Mouse (Mus musculus) kidney, adult 11 months (tissue): ENCODE data around the gene Tspan14.

Experiments used
- DNase-seq: peaks from one replicate; pipeline ENCODE4 v3.0.0; 2022

Gene Tspan14

DNA sequence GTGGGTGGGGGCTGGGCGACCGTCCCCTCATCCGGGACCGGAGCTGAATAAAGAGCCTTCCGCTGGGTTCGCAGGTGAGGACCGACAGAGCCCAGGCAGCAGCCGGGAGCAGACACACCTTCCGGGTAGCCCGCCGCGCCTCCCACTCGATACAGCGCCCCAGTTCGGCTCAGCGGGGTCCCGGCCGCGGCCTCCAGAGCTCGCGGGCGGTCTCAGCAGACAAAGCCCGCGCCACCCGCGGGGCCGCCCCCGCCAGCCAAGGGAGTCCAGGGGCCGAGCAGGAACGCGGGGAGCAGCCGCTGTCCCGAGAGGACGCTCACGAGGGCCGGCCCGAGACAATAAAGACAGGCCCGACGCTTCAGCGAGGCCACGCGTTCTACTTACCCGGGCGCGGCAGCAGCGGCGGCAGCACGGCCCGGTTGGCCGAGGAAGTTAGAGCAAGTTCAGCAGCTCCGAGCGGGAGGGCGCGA lies at the start of gene Tspan14:
Tspan14 (minus strand) TSS at position 416 of the 470 bp plus-strand sequence.
- no peak for DNase-seq

GRCm38 (mm10) chr14:41014701-41015240 lies 48.2 kb upstream of the Tspan14 start:
- DNase-seq, result no peak

GRCm38 (mm10) chr14:41013630-41014613 lies 47.3 kb upstream of the Tspan14 start, which contains the start of gene Fam213a:
Fam213a (minus strand) TSS chr14:41013788.
- DNase-seq, result peak; percentile 93

DNA sequence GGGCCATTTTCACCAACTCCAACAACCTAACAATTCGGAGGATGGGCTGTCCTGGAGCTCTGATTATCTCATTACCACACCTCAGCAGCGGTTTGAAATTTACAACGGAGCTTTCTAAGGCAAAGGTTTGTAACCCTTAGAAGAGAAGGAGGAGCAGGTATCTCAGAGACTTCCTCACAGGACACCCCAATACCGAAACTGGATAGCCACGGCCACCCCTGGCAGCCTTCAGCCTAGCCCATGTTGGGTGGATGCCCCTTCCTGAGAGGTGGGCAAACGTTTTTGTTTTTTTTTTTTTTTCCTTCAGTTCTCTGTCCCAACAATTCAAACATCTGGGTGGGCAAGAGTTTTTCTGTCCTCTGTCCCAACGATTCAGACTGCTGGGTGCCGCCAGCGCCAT lies 46.5 kb upstream of the Tspan14 start:
- DNase-seq, result no peak

DNA sequence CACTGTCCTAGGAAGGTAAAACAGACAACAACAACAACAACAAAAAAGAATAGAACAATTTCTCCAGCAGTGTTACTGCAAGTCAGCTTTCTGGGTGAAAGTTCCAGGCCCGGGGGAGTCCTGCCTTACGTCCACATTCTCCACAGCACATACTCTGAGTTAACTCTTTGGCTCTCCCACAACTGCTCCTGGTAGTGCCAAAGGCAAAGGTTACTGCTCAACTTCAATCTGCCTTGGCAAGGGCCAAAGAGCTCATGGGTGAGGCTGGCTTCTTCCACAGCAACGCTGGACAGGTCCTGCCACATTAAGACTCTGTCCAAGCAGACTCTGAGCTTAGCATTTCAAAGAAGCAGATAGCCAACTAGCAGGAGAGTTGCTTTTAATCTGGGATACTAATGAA lies 45.3 kb upstream of the Tspan14 start:
- DNase-seq, result peak; percentile 87

- peak; percentile 83 for DNase-seq
Observed at GRCm38 (mm10) chr14:41008138-41008537, 41.5 kb upstream of the Tspan14 start.

GRCm38 (mm10) chr14:41007641-41008040 lies 41.0 kb upstream of the Tspan14 start:
- no peak for DNase-seq

DNA sequence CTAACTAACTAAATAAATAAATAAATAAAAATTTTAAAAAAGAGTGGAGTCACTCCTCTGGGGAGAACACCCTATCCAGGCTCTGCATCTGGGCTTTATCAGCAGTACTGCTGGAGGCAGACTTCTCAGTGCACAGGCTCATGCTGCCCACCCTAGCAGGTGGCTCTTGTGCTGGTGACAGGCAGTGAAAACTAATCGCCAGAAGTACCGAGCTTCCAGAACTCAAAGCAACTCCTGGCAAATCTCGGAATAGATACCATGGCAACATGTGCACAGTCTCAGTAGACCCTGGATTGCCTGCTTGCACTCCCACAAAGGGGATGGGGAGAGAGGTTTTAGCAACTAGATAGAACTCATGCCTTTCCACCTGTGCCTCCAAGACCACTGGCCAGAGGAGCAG lies 40.3 kb upstream of the Tspan14 start:
- DNase-seq, result no peak

GRCm38 (mm10) chr14:41006263-41006662 lies 39.7 kb upstream of the Tspan14 start:
- no peak for DNase-seq

DNA sequence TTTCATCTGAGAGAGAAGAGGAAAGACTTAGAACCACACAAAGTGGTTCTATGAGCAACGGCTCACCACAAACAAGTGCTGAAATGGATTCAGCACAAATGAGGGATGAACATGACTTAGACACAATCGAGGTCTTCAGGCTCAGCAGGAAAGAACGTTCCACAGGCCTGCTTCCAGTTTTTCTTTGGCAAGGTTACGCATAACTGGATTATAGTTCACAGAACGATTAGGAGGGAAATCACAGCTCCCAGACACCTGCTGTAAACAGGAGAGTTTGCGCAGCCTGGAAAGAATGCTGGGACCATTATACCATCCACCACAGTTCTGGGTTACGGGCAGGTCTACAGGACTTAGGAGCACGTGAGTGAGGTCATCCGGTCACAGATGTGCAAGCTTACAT lies 39.1 kb upstream of the Tspan14 start:
- no peak for DNase-seq

GRCm38 (mm10) chr14:41004201-41005141 lies 37.9 kb upstream of the Tspan14 start:
- peak; percentile 81 for DNase-seq

DNA sequence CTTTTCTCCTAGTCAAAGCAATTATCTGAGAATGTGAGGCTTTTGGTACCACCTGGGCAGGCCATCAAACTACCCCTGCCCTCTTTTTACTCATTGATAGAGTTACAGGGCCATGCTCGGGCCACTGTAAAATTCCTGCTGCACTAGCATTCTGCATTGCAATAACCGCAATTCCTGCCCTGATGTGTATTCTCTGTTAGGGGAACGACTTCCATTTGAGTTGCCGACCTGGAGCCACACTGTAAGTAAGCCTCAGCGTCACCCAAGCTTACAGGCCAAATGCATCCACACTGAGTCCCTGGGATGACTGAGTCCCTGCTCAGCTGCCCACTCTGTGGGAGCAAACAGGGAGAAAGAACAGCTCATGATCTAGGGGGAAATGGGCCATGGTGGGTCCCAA lies 35.0 kb upstream of the Tspan14 start:
- no peak for DNase-seq

DNA sequence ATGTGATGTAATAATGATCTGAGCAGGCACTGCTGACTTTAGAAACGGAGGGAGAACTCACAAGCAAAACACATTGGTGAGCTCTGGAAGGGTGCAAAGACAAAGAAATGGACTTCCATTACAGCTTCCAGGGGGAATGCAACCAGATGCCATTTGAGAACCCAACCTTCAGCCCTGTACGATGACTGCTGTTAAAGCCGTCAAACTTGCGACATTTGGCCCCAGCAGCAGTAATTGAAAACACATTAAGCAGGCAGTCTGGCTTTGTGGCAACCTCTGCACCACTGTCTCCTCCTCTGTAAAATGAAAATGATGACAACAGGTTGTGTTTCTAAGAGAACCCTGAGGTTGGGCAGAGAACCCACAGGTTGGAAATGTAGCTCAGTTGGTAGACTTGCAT lies 34.2 kb upstream of the Tspan14 start:
- DNase-seq, result no peak

GRCm38 (mm10) chr14:40999904-41000645 lies 33.5 kb upstream of the Tspan14 start:
- DNase-seq, result no peak

- DNase-seq, result peak; percentile 23
Observed at GRCm38 (mm10) chr14:40996171-40996570, 29.6 kb upstream of the Tspan14 start.

GRCm38 (mm10) chr14:40992464-40992863 lies 25.9 kb upstream of the Tspan14 start:
- no peak for DNase-seq

GRCm38 (mm10) chr14:40988780-40989179 lies 22.2 kb upstream of the Tspan14 start:
- no peak for DNase-seq

DNA sequence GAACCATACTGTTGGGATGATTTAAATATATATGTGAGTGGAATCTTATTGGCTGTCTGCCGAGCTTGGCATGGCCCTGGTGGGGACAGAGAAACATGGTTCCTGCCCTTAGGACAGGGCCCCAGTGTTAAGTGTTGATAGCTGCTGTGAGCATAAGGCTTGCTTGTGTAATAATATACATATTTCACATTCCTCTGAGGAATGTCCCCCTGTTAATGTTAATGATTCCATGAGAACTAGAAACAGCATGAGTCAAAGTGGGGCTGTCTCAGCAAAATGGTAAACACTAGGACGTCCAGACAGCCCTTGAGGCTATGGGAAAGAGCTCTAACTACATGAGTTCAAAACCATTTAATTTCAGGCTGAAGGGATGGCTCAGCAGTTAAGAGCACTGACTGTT lies 20.6 kb upstream of the Tspan14 start:
- DNase-seq, result no peak

- no peak for DNase-seq
Observed at GRCm38 (mm10) chr14:40985635-40986034, 19.0 kb upstream of the Tspan14 start.

- no peak for DNase-seq
Observed at GRCm38 (mm10) chr14:40979723-40980122, 13.1 kb upstream of the Tspan14 start.

GRCm38 (mm10) chr14:40979002-40979401 lies 12.4 kb upstream of the Tspan14 start:
- peak; percentile 64 for DNase-seq

DNA sequence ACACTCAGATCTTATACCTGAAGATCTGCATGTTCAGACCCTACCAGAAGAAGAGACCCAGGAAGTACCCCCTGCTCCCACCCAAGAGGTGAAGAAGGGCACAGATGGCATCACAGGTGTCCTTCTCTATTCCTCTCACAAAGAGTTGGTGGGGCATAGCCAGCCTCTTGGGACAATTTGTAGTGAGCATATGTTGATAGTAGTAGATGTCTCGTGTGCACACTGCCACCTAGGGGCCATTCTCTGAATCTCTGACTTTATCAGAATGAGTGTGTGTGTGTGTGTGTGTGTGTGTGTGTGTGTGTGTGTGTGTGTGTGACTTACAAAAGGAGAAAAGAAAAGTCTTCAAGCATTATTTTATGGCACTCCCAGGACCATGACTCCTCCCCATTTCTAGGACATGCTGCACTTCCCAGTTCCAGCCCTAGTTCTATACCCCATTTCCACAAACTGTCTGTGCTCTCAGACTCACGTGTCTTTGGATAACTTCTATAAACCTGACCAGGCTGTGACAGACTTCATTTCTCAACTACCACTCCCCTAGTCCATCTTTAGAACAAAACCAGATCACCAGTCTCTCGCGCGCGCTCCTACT lies 8.6 kb upstream of the Tspan14 start:
- DNase-seq, result peak; percentile 62
